Mouse (Mus musculus) forebrain, embryonic 16.5 days (tissue): ENCODE measurements around the gene Olfr800. TPM values are rescaled to one million over a fixed set of nuclear protein-coding genes. Genes with fewer than 3 reads are reported as not detected.

Source experiments
- ATAC-seq: fragments of 200-750 bp; cut with Nextera tagmentation; 2 replicates; pipeline ENCODE4 v1.8.0; 2017; ENCODE audit warnings: mild to moderate bottlenecking, moderate library complexity
- H3K27ac ChIP-seq: fragments of 300-500 bp; sonication (generic); 2 replicates; pipeline ENCODE4 v1.5.1; 2014; ENCODE audit warnings: low read length, control low read depth
- H3K27me3 ChIP-seq: fragments of 300-500 bp; sonication (generic); replicated peaks from 2 replicates; pipeline ENCODE4 v1.6.1; 2014; ENCODE audit warnings: low read length; ENCODE audit not compliant: control insufficient read depth, insufficient read depth
- H3K36me3 ChIP-seq: fragments of 300-500 bp; sonication (generic); 2 replicates; pipeline ENCODE4 v1.6.1; 2014; ENCODE audit not compliant: control insufficient read depth, insufficient read depth
- H3K4me1 ChIP-seq: fragments of 300-500 bp; sonication (generic); replicated peaks from 2 replicates; pipeline ENCODE4 v1.6.1; 2014; ENCODE audit warnings: low read length; ENCODE audit not compliant: control insufficient read depth, insufficient read depth
- H3K4me2 ChIP-seq: fragments of 300-500 bp; sonication (generic); 2 replicates; pipeline ENCODE4 v1.6.1; 2014; ENCODE audit warnings: mild to moderate bottlenecking, low read length, control low read depth
- H3K4me3 ChIP-seq: fragments of 300-500 bp; sonication (generic); replicated peaks from 2 replicates; pipeline ENCODE4 v1.5.1; 2014; ENCODE audit warnings: mild to moderate bottlenecking, low read length, control low read depth
- H3K9ac ChIP-seq: fragments of 300-500 bp; sonication (generic); replicated peaks from 2 replicates; pipeline ENCODE4 v1.6.1; 2014; ENCODE audit warnings: low read depth, low read length, control low read depth
- H3K9me3 ChIP-seq: fragments of 300-500 bp; sonication (generic); 2 replicates; pipeline ENCODE4 v1.6.1; 2016; ENCODE audit warnings: low read length; ENCODE audit not compliant: control insufficient read depth
- WGBS: fragments of 180-500 bp; shearing (Covaris S2); extraction: QIAGEN DNeasy Blood & Tissue Kit; methylation state at CpG from one replicate; pipeline ENCODE4 v1.1.7; 2014; 5-methylcytosine and 5-hydroxymethylcytosine counted together
- polyA plus RNA-seq: library from polyadenylated mRNA; unstranded; fragments of >200 nt; fragmentation: Nextera tagmentation; extraction: Ambion mirVana; gene quantifications from 2 replicates; pipeline ENCODE4 v1.2.1, GENCODE M21; 2015

Gene Olfr800
- polyA plus RNA-seq = not detected in 2 replicates

GRCm38 (mm10) chr10:129657394-129657793 is at the start of gene Olfr800:
TSS of gene Olfr800 (plus strand) at chr10:129657694.
- Histone ChIP-seq H3K27me3 (no peaks in the 10 kb centered on the region), H3K9me3 (no peaks in the 10 kb centered on the region), H3K4me3 (no peak within 1 kb of the TSS), H3K4me1 (no peaks in the 10 kb centered on the region), H3K27ac (no peak within 1 kb of the TSS), H3K9ac (no peak within 1 kb of the TSS), H3K4me2 (no peak within 1 kb of the TSS), H3K36me3 (no peaks in the 10 kb centered on the region)
- no peak for ATAC-seq

- H3K27ac ChIP-seq = no peak within 1 kb of the TSS
- no peak for ATAC-seq
- no peak within 1 kb of the TSS for H3K4me2 ChIP-seq
- no peaks in the 10 kb centered on the region for H3K4me1 ChIP-seq
- no peak within 1 kb of the TSS for H3K4me3 ChIP-seq
- H3K36me3 ChIP-seq = no peaks in the 10 kb centered on the region
- H3K27me3 ChIP-seq = no peaks in the 10 kb centered on the region
- H3K9ac ChIP-seq = no peak within 1 kb of the TSS
- no peaks in the 10 kb centered on the region for H3K9me3 ChIP-seq
- WGBS = 94% methylated on average over 1 of the region's 1 CpGs
Measured at GRCm38 (mm10) chr10:129612470-129612869, 45.0 kb upstream of the Olfr800 start, which contains the start of gene Olfr796. TSS of gene Olfr796 (minus strand) at chr10:129612570.

- Histone ChIP-seq H3K4me3 (no peak overlapping the region), H3K9ac (no peak overlapping the region), H3K36me3 (no peaks in the 10 kb centered on the region), H3K4me2 (no peak overlapping the region), H3K9me3 (no peaks in the 10 kb centered on the region), H3K27me3 (no peaks in the 10 kb centered on the region), H3K4me1 (no peaks in the 10 kb centered on the region), H3K27ac (no peak overlapping the region)
- 4% methylated on average over 1 of the region's 1 CpGs for WGBS
- ATAC-seq = 0 out of 2 replicates have a peak, but pooled peaks have one; percentile 31
Measured at GRCm38 (mm10) chr10:129621724-129622123, 35.8 kb upstream of the Olfr800 start.

- H3K36me3 ChIP-seq = no peaks in the 10 kb centered on the region
- H3K4me1 ChIP-seq = no peaks in the 10 kb centered on the region
- H3K4me3 ChIP-seq = no peak overlapping the region
- H3K9me3 ChIP-seq = no peaks in the 10 kb centered on the region
- peak; percentile 49; the same call in 1 of the 2 replicates for ATAC-seq
- H3K4me2 ChIP-seq = no peak overlapping the region
- no peaks in the 10 kb centered on the region for H3K27me3 ChIP-seq
- no peak overlapping the region for H3K27ac ChIP-seq
- no peak overlapping the region for H3K9ac ChIP-seq
Measured at GRCm38 (mm10) chr10:129623251-129623650, 34.2 kb upstream of the Olfr800 start.

- no peak within 1 kb of the TSS for H3K4me3 ChIP-seq
- no peak within 1 kb of the TSS for H3K27ac ChIP-seq
- H3K9ac ChIP-seq = no peak within 1 kb of the TSS
- 84% methylated on average over 1 of the region's 1 CpGs for WGBS
- H3K4me2 ChIP-seq = no peak within 1 kb of the TSS
- no peaks in the 10 kb centered on the region for H3K9me3 ChIP-seq
- no peaks in the 10 kb centered on the region for H3K4me1 ChIP-seq
- ATAC-seq = no peak
- no peaks in the 10 kb centered on the region for H3K27me3 ChIP-seq
- H3K36me3 ChIP-seq = no peaks in the 10 kb centered on the region
Measured at GRCm38 (mm10) chr10:129627834-129628233, 29.7 kb upstream of the Olfr800 start, which contains the start of gene Olfr798. TSS of gene Olfr798 (minus strand) at chr10:129627934.

- H3K4me3 ChIP-seq = no peak within 1 kb of the TSS
- no peaks in the 10 kb centered on the region for H3K27me3 ChIP-seq
- WGBS = 31% methylated on average over 1 of the region's 1 CpGs
- H3K9ac ChIP-seq = no peak within 1 kb of the TSS
- no peak for ATAC-seq
- no peaks in the 10 kb centered on the region for H3K4me1 ChIP-seq
- H3K4me2 ChIP-seq = no peak within 1 kb of the TSS
- no peaks in the 10 kb centered on the region for H3K9me3 ChIP-seq
- no peaks in the 10 kb centered on the region for H3K36me3 ChIP-seq
- H3K27ac ChIP-seq = no peak within 1 kb of the TSS
Measured at GRCm38 (mm10) chr10:129637184-129637583, 20.3 kb upstream of the Olfr800 start, which contains the start of gene Olfr799. TSS of gene Olfr799 (plus strand) at chr10:129637484.

GRCm38 (mm10) chr10:129651763-129652162 is 5.7 kb upstream of the Olfr800 start:
- no peaks in the 10 kb centered on the region for H3K27me3 ChIP-seq
- no peaks in the 10 kb centered on the region for H3K36me3 ChIP-seq
- no peaks in the 10 kb centered on the region for H3K9me3 ChIP-seq
- WGBS = 90% methylated on average over 1 of the region's 1 CpGs
- no peak overlapping the region for H3K4me3 ChIP-seq
- H3K27ac ChIP-seq = no peak overlapping the region
- no peak overlapping the region for H3K9ac ChIP-seq
- H3K4me2 ChIP-seq = no peak overlapping the region
- no peaks in the 10 kb centered on the region for H3K4me1 ChIP-seq
- no peak for ATAC-seq

GRCm38 (mm10) chr10:129673765-129674164 is 16.3 kb downstream of the Olfr800 start, which contains the start of gene Olfr801:
TSS of gene Olfr801 (minus strand) at chr10:129673865.
- no peaks in the 10 kb centered on the region for H3K9me3 ChIP-seq
- ATAC-seq = no peak
- H3K27ac ChIP-seq = no peak within 1 kb of the TSS
- H3K27me3 ChIP-seq = no peaks in the 10 kb centered on the region
- H3K36me3 ChIP-seq = no peaks in the 10 kb centered on the region
- H3K4me2 ChIP-seq = no peak within 1 kb of the TSS
- no peak within 1 kb of the TSS for H3K9ac ChIP-seq
- 81% methylated on average over 1 of the region's 1 CpGs for WGBS
- no peak within 1 kb of the TSS for H3K4me3 ChIP-seq
- H3K4me1 ChIP-seq = no peaks in the 10 kb centered on the region

- Histone ChIP-seq H3K27me3 (no peaks in the 10 kb centered on the region), H3K9me3 (no peaks in the 10 kb centered on the region), H3K4me2 (no peak within 1 kb of the TSS), H3K4me3 (no peak within 1 kb of the TSS), H3K9ac (no peak within 1 kb of the TSS), H3K4me1 (no peaks in the 10 kb centered on the region), H3K36me3 (no peaks in the 10 kb centered on the region), H3K27ac (no peak within 1 kb of the TSS)
- 74% methylated on average over 1 of the region's 1 CpGs for WGBS
- ATAC-seq = no peak
Measured at GRCm38 (mm10) chr10:129688069-129688468, 30.6 kb downstream of the Olfr800 start, which contains the start of gene Olfr802. TSS of gene Olfr802 (minus strand) at chr10:129688169.

GRCm38 (mm10) chr10:129694186-129694585 is 36.7 kb downstream of the Olfr800 start, which contains the start of gene Olfr803:
TSS of gene Olfr803 (minus strand) at chr10:129694286.
- Histone ChIP-seq H3K9me3 (no peaks in the 10 kb centered on the region), H3K4me1 (no peaks in the 10 kb centered on the region), H3K27me3 (no peaks in the 10 kb centered on the region), H3K9ac (no peak within 1 kb of the TSS), H3K4me2 (no peak within 1 kb of the TSS), H3K4me3 (no peak within 1 kb of the TSS), H3K36me3 (no peaks in the 10 kb centered on the region), H3K27ac (no peak within 1 kb of the TSS)
- ATAC-seq = no peak
- WGBS = 87% methylated on average over 2 of the region's 2 CpGs
